Mouse (Mus musculus) heart, postnatal 14 days (tissue): ENCODE measurements around the gene Vmn1r124. TPM values are rescaled to one million over a fixed set of nuclear protein-coding genes. Genes with fewer than 3 reads are reported as not detected.
"Not testable (repeated sequence)": the region's sequence is repeated elsewhere in the genome, so short reads cannot be mapped to it uniquely, and the experiment has no call there.

Source experiments
- DNase-seq, 2 experiments: peaks; one replicate each; pipeline ENCODE4 v3.0.0; 2021 to 2022
- intact Hi-C: fragments of 180-260 bp; cut with DNase I; formaldehyde crosslinking; loops from one replicate; pipeline ENCODE4 v1.15.1; 2025
- long read RNA-seq, 2 experiments: library from polyadenylated mRNA; stranded (forward); transcript quantifications; one replicate each; pipeline ENCODE4 v2.0.0; 2021
- total RNA-seq, 2 experiments: library from RNA; stranded (reverse); gene quantifications; 2 replicates each; pipeline ENCODE4 v1.2.3; 2021

Gene Vmn1r124
- total RNA-seq = not detected
- long read RNA-seq, experiment 1 = 0 reads
- long read RNA-seq, experiment 2 = 0 reads

DNA sequence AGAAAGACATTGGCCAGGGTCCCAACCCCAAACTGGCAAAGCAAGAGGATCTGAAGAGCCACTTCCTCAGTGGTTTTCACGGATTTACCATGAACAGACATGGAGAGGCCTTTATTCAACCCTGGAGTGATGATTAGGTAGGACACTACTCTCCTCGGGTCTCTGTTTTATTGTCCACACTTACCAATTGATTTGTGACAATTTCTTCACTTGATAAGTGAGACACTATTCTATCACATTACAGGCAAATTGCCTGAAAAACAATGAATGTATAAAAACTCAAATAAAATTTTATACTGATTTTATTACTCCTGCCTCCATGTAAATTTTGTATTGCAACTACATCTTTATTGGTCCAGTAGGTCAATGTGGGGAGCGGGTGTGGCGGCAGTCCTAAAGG lies at the start of gene Vmn1r124:
Vmn1r124 (minus strand) TSS at position 101 of the 400 bp plus-strand sequence.
- DNase-seq, intact Hi-C loops: not testable (repeated sequence)

- DNase-seq, intact Hi-C loops: not testable (repeated sequence)
These were observed 41.0 kb upstream of the Vmn1r124 start, which contains the start of gene Vmn1r126 for GRCm38 (mm10) chr7:21301367-21301766. TSS of gene Vmn1r126 (minus strand) at chr7:21301467.

DNA sequence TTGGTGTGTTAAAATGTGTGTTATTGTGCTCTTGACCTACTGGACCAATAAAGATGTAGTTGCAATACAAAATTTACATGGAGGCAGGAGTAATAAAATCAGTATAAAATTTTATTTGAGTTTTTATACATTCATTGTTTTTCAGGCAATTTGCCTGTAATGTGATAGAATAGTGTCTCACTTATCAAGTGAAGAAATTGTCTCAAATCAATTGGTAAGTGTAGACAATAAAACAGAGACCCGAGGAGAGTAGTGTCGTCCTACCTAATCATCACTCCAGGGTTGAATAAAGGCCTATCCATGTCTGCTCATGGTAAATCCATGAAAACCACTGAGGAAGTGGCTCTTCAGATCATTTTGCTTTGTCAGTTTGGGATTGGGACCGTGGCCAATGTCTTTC lies 11.5 kb upstream of the Vmn1r124 start, which contains the start of gene Vmn1r125:
Vmn1r125 (plus strand) TSS at position 301 of the 400 bp plus-strand sequence.
- intact Hi-C loops, DNase-seq: not testable (repeated sequence)

Other genes starting within 250 kb of the Vmn1r124 start
- gene Vmn1r119, start 248.2 kb downstream of the Vmn1r124 start, total RNA-seq = not detected
- not detected for gene Vmn1r120, start 206.8 kb downstream of the Vmn1r124 start, total RNA-seq
- gene Vmn1r121, start 162.1 kb downstream of the Vmn1r124 start, total RNA-seq = not detected
- not detected for gene Vmn1r122, start 126.5 kb downstream of the Vmn1r124 start, total RNA-seq
- gene Vmn1r123, start 98.4 kb downstream of the Vmn1r124 start, total RNA-seq = not detected
- gene Gm5157, start 70.2 kb downstream of the Vmn1r124 start, total RNA-seq = not detected
- not detected for gene Vmn1r125, start 11.6 kb upstream of the Vmn1r124 start, total RNA-seq
- gene Vmn1r126, start 40.9 kb upstream of the Vmn1r124 start, total RNA-seq = not detected
- gene Vmn1r127, start 59.2 kb upstream of the Vmn1r124 start, total RNA-seq = not detected
- gene Vmn1r128, start 88.8 kb upstream of the Vmn1r124 start, total RNA-seq = not detected
- gene Vmn1r129, start 100.7 kb upstream of the Vmn1r124 start, total RNA-seq = not detected
- gene Gm6882, start 172.1 kb upstream of the Vmn1r124 start, total RNA-seq = not detected